Mouse (Mus musculus) regulatory T cell (primary cell): ENCODE data around the gene Dmwd.

Experiments used
- in situ Hi-C: fragments of 300-600 bp; cut with MboI, MseI; formaldehyde crosslinking; loops from one replicate; pipeline ENCODE4 v1.15.1; 2025; ENCODE audit warnings: high pct_unique_total_duplicates

Dmwd gene

GRCm38 (mm10) chr7:19075723-19076585, at the start of gene Dmwd:
Gene Dmwd (plus strand): TSS chr7:19076227.
- in situ Hi-C loops = no loop called here

- in situ Hi-C loops = no loop called here
Observed at GRCm38 (mm10) chr7:19028067-19028466, 48.0 kb upstream of the Dmwd start.

GRCm38 (mm10) chr7:19029084-19029653, 46.9 kb upstream of the Dmwd start:
- in situ Hi-C loops = no loop called here

GRCm38 (mm10) chr7:19031641-19032040, 44.4 kb upstream of the Dmwd start:
- in situ Hi-C loops = no loop called here

GRCm38 (mm10) chr7:19044616-19045015, 31.4 kb upstream of the Dmwd start:
- in situ Hi-C loops = no loop called here

GRCm38 (mm10) chr7:19046286-19047069, 29.5 kb upstream of the Dmwd start:
- in situ Hi-C loops = no loop called here

GRCm38 (mm10) chr7:19048006-19048527, 28.0 kb upstream of the Dmwd start:
- in situ Hi-C loops = no loop called here

- in situ Hi-C loops = no loop called here
Observed at GRCm38 (mm10) chr7:19049252-19049651, 26.8 kb upstream of the Dmwd start.

GRCm38 (mm10) chr7:19050172-19050571, 25.9 kb upstream of the Dmwd start:
- in situ Hi-C loops = no loop called here

GRCm38 (mm10) chr7:19051161-19051560, 24.9 kb upstream of the Dmwd start:
- in situ Hi-C loops = no loop called here

- in situ Hi-C loops = no loop called here
Observed at GRCm38 (mm10) chr7:19052345-19053135, 23.5 kb upstream of the Dmwd start.

GRCm38 (mm10) chr7:19053136-19053532, 22.9 kb upstream of the Dmwd start:
- in situ Hi-C loops = no loop called here

- in situ Hi-C loops = no loop called here
Observed at GRCm38 (mm10) chr7:19054047-19054776, 21.8 kb upstream of the Dmwd start, which contains the start of gene Rsph6a. Gene Rsph6a (plus strand): TSS chr7:19054690.

GRCm38 (mm10) chr7:19054777-19055076, 21.3 kb upstream of the Dmwd start:
- in situ Hi-C loops = no loop called here

GRCm38 (mm10) chr7:19055108-19055507, 20.9 kb upstream of the Dmwd start:
- in situ Hi-C loops = no loop called here

GRCm38 (mm10) chr7:19057405-19057804, 18.6 kb upstream of the Dmwd start:
- in situ Hi-C loops = no loop called here

- in situ Hi-C loops = no loop called here
Observed at GRCm38 (mm10) chr7:19065896-19066295, 10.1 kb upstream of the Dmwd start.

GRCm38 (mm10) chr7:19067063-19067462, 9.0 kb upstream of the Dmwd start:
- in situ Hi-C loops = no loop called here

GRCm38 (mm10) chr7:19067935-19068334, 8.1 kb upstream of the Dmwd start:
- in situ Hi-C loops = no loop called here

- in situ Hi-C loops = no loop called here
Observed at GRCm38 (mm10) chr7:19068707-19069106, 7.3 kb upstream of the Dmwd start.

- in situ Hi-C loops = no loop called here
Observed at GRCm38 (mm10) chr7:19069500-19069899, 6.5 kb upstream of the Dmwd start.
